Mouse (Mus musculus): ENCODE results near the gene Aplf. TPM values are rescaled to one million over a fixed set of nuclear protein-coding genes. Genes with fewer than 3 reads are reported as not detected.

Gene Aplf
- total RNA-seq, 2 experiments from 2014 or later: 9.1 to 10.2 TPM

DNA sequence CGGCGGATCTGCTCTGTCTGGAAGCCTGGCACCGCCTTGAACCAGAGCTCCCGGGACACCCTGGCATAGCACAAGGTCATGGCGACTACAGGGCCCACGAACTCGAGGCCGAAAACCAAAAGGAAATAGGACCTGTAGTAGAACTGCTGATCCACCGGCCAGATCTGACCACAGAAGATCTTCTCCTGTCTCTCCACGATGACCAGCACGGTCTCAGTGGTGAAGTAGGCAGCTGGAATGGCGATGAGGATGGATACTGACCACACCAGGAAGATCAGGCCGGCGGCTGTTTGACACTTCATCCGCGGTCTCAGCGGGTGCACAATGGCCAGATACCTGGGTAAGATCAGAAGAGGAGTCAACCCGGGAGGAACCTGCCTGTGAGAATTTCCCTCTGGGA lies 90.4 kb downstream of the Aplf start:
- TF ChIP-seq CTCF (IDR thresholded peaks at IDR 0.05): no peak
- H3K4me3 ChIP-seq: no peak overlapping the region
- intact Hi-C loops (cut with DNase I): no loop called here
- H3K27ac ChIP-seq: no peak overlapping the region
- no peak for DNase-seq (ENCODE audit: extremely low spot score in 1 of 2, low spot score in 2 of 2)

- TF ChIP-seq CTCF (IDR thresholded peaks at IDR 0.05): no peak
- intact Hi-C loops (cut with DNase I): no loop called here
- no peak overlapping the region for H3K4me3 ChIP-seq
- no peak overlapping the region for H3K27ac ChIP-seq
- DNase-seq (ENCODE audit: extremely low spot score in 1 of 2, low spot score in 2 of 2): no peak
Observed at GRCm38 (mm10) chr6:87581071-87581470, 90.9 kb downstream of the Aplf start.

Other genes with a start within 250 kb of the Aplf start
- gene Bmp10, start 243.2 kb downstream of the Aplf start, total RNA-seq (2021): not detected
- 1 to 10 TPM; 8.5 to 9.6 TPM for gene Arhgap25, start 138.9 kb downstream of the Aplf start, total RNA-seq (2021)
- gene Prokr1, start 81.5 kb downstream of the Aplf start, total RNA-seq (2021): under 1 TPM; 0.18 to 0.33 TPM
- 1 to 10 TPM; 4.5 to 4.8 TPM for gene Efcc1, start 58.7 kb upstream of the Aplf start, total RNA-seq (2021)
- 1 to 10 TPM in 1 of 2 experiments, under 1 TPM in 1; 0.54 to 1.4 TPM for gene Gp9, start 105.9 kb upstream of the Aplf start, total RNA-seq (2021)
- 10 to 100 TPM; 14.4 to 14.7 TPM for gene Rab43, start 140.0 kb upstream of the Aplf start, total RNA-seq (2021)
- 1 to 10 TPM; 2.7 to 3.5 TPM for gene Gm45140, start 163.6 kb upstream of the Aplf start, total RNA-seq (2021)
- gene Isy1, start 166.6 kb upstream of the Aplf start, total RNA-seq (2021): 10 to 100 TPM; 35.8 to 40.6 TPM
- gene Cnbp, start 178.9 kb upstream of the Aplf start, total RNA-seq (2021): 100 to 1,000 TPM; 255 to 275 TPM
- 100 to 1,000 TPM; 232 TPM for gene Copg1, start 215.6 kb upstream of the Aplf start, total RNA-seq (2021)
- gene Hmces, start 241.7 kb upstream of the Aplf start, total RNA-seq (2021): 10 to 100 TPM; 27.5 to 28.6 TPM